Mouse (Mus musculus) testis, adult 2 months (tissue): ENCODE results near the gene Olfr316.
"Not testable (repeated sequence)": the region's sequence is repeated elsewhere in the genome, so short reads cannot be mapped to it uniquely, and the experiment has no call there.

ENCODE experiments used
- CTCF ChIP-seq: fragments of 200-500 bp; IDR thresholded peaks from 2 replicates; pipeline ENCODE4 v1.5.1; 2012; ENCODE audit warnings: low read depth, mild to moderate bottlenecking, inconsistent platforms, low read length, moderate library complexity; ENCODE audit not compliant: control insufficient read depth, insufficient read depth, insufficient replicate concordance
- POLR2A ChIP-seq: fragments of 200-500 bp; IDR thresholded peaks from 2 replicates; pipeline ENCODE4 v1.6.1; 2012; ENCODE audit warnings: low read depth, mild to moderate bottlenecking, inconsistent platforms, low read length, moderate library complexity; ENCODE audit not compliant: control insufficient read depth

- TF ChIP-seq POLR2A, CTCF: not testable (repeated sequence)
Observed at GRCm38 (mm10) chr11:58717723-58718122, 34.8 kb upstream of the Olfr316 start.
